Mouse (Mus musculus) frontal cortex, postnatal 10 days (tissue): ENCODE data around the gene Tprn.

Experiments used
- DNase-seq, 2 experiments: peaks; one replicate each; pipeline ENCODE4 v3.0.0; 2022; ENCODE audit warnings: low spot score in 2 of 2, mixed read lengths in 1 of 2

Gene Tprn

GRCm38 (mm10) chr2:25262291-25262767 lies at the start of gene Tprn:
Gene Tprn (plus strand): TSS chr2:25262618.
- peak; percentile 91 to 95 for DNase-seq

- no peak for DNase-seq
Observed at GRCm38 (mm10) chr2:25213266-25213865, 49.1 kb upstream of the Tprn start.

GRCm38 (mm10) chr2:25214444-25214843 lies 48.0 kb upstream of the Tprn start, which contains the start of gene Stpg3:
Gene Stpg3 (minus strand): TSS chr2:25214637.
- DNase-seq = no peak

GRCm38 (mm10) chr2:25217666-25218065 lies 44.8 kb upstream of the Tprn start:
- no peak for DNase-seq

GRCm38 (mm10) chr2:25218445-25218844 lies 44.0 kb upstream of the Tprn start, which contains the start of gene Fam166a:
Gene Fam166a (plus strand): TSS chr2:25218745.
- no peak for DNase-seq

GRCm38 (mm10) chr2:25221331-25221772 lies 41.1 kb upstream of the Tprn start:
- no peak for DNase-seq

GRCm38 (mm10) chr2:25223681-25224491 lies 38.5 kb upstream of the Tprn start:
- DNase-seq = peak in 1 of 2 experiments; percentile 58

- DNase-seq = no peak
Observed at GRCm38 (mm10) chr2:25224492-25224765, 38.0 kb upstream of the Tprn start, which contains the start of gene Tubb4b. Gene Tubb4b (minus strand): TSS chr2:25224702.

- DNase-seq = peak; percentile 99 to 100
Observed at GRCm38 (mm10) chr2:25224766-25225752, 37.4 kb upstream of the Tprn start.

- DNase-seq = no peak
Observed at GRCm38 (mm10) chr2:25225811-25226379, 36.5 kb upstream of the Tprn start.

- DNase-seq = peak; percentile 41 to 65
Observed at GRCm38 (mm10) chr2:25226864-25227263, 35.6 kb upstream of the Tprn start.

- DNase-seq = no peak
Observed at GRCm38 (mm10) chr2:25227406-25227805, 35.0 kb upstream of the Tprn start.

- DNase-seq = peak; percentile 80
Observed at GRCm38 (mm10) chr2:25228431-25228889, 34.0 kb upstream of the Tprn start.

GRCm38 (mm10) chr2:25228995-25229530 lies 33.4 kb upstream of the Tprn start:
- DNase-seq = no peak

GRCm38 (mm10) chr2:25229582-25229981 lies 32.8 kb upstream of the Tprn start:
- no peak for DNase-seq

- no peak for DNase-seq
Observed at GRCm38 (mm10) chr2:25230581-25230980, 31.8 kb upstream of the Tprn start.

GRCm38 (mm10) chr2:25231038-25231437 lies 31.4 kb upstream of the Tprn start:
- DNase-seq = no peak

GRCm38 (mm10) chr2:25233421-25233820 lies 29.0 kb upstream of the Tprn start:
- no peak for DNase-seq

GRCm38 (mm10) chr2:25234050-25234449 lies 28.4 kb upstream of the Tprn start, which contains the start of gene Slc34a3:
Gene Slc34a3 (minus strand): TSS chr2:25234364.
- DNase-seq = no peak

- DNase-seq = no peak
Observed at GRCm38 (mm10) chr2:25234551-25235220, 27.7 kb upstream of the Tprn start.
